Mouse (Mus musculus) embryonic facial prominence, embryonic 10.5 days (tissue): ENCODE data around the gene Apobec3. TPM values are rescaled to one million over a fixed set of nuclear protein-coding genes. Genes with fewer than 3 reads are reported as not detected.
A peak's percentile ranks its signal among the peaks of the same experiment; 100 is the strongest.
"Not testable (repeated sequence)": the region's sequence is repeated elsewhere in the genome, so short reads cannot be mapped to it uniquely, and the experiment has no call there.

ENCODE experiments used
- DNase-seq: peaks from one replicate; pipeline ENCODE4 v3.0.0-alpha.2; 2017; ENCODE audit warnings: low spot score
- H3K27ac ChIP-seq: fragments of 300-500 bp; sonication (generic); replicated peaks from 2 replicates; pipeline ENCODE4 v1.5.1; 2016; ENCODE audit warnings: mild to moderate bottlenecking
- H3K27me3 ChIP-seq: fragments of 300-500 bp; sonication (generic); replicated peaks from 2 replicates; pipeline ENCODE4 v1.6.1; 2016; ENCODE audit warnings: low read depth, mild to moderate bottlenecking; ENCODE audit not compliant: poor library complexity, severe bottlenecking
- H3K36me3 ChIP-seq: fragments of 300-500 bp; sonication (generic); replicated peaks from 2 replicates; pipeline ENCODE4 v1.6.1; 2016; ENCODE audit warnings: mild to moderate bottlenecking, moderate library complexity
- H3K4me1 ChIP-seq: fragments of 300-500 bp; sonication (generic); 2 replicates; pipeline ENCODE4 v1.6.1; 2016
- H3K4me3 ChIP-seq: fragments of 300-500 bp; sonication (generic); 2 replicates; pipeline ENCODE4 v1.5.1; 2016; ENCODE audit warnings: mild to moderate bottlenecking, moderate library complexity
- H3K9me3 ChIP-seq: fragments of 300-500 bp; sonication (generic); 2 replicates; pipeline ENCODE4 v1.6.1; 2016; ENCODE audit warnings: mild to moderate bottlenecking
- WGBS: fragments of 180-500 bp; shearing (Covaris S2); methylation state at CpG from one replicate; pipeline ENCODE4 v1.1.7; 2016; 5-methylcytosine and 5-hydroxymethylcytosine counted together
- polyA plus RNA-seq: library from polyadenylated mRNA; unstranded; fragments of >200 nt; fragmentation: Nextera tagmentation; extraction: Ambion mirVana; gene quantifications from 2 replicates; pipeline ENCODE4 v1.2.1, GENCODE M21; 2016

The Apobec3 gene
- polyA plus RNA-seq, 1 experiment from 2014 or later: 8.4 TPM

GRCm38 (mm10) chr15:79899828-79900510, 8.5 kb downstream of the Apobec3 start:
- Histone ChIP-seq H3K4me1 (peaks cover 14% of the 10 kb centered on the region; the same call in 1 of the 2 replicates), H3K27ac (peak overlapping the region; percentile 2; the same call in 1 of the 2 replicates), H3K4me3 (no peak overlapping the region), H3K36me3 (no peaks in the 10 kb centered on the region), H3K9me3 (no peaks in the 10 kb centered on the region), H3K27me3 (no peaks in the 10 kb centered on the region)
- no peak for DNase-seq
- WGBS: 74% methylated on average over 6 of the region's 6 CpGs

- Histone ChIP-seq H3K36me3 (no peaks in the 10 kb centered on the region), H3K9me3 (no peaks in the 10 kb centered on the region), H3K27me3 (0 out of 2 replicates have a peak, but pooled peaks cover under 1% of the 10 kb centered on the region), H3K4me1 (peaks cover 13% of the 10 kb centered on the region; the same call in 1 of the 2 replicates), H3K4me3 (no peak overlapping the region), H3K27ac (0 out of 2 replicates have a peak overlapping the region, but pooled peaks have one; percentile 2)
- no peak for DNase-seq
- 75% methylated on average over 7 of the region's 7 CpGs for WGBS
Observed at GRCm38 (mm10) chr15:79900751-79901150, 9.3 kb downstream of the Apobec3 start.

- H3K27me3 ChIP-seq: peaks cover 7% of the 10 kb centered on the region
- H3K27ac ChIP-seq: no peak overlapping the region
- no peak overlapping the region for H3K4me3 ChIP-seq
- 86% methylated on average over 2 of the region's 2 CpGs for WGBS
- peaks cover 13% of the 10 kb centered on the region; the same call in 1 of the 2 replicates for H3K4me1 ChIP-seq
- H3K36me3 ChIP-seq: no peaks in the 10 kb centered on the region
- no peak for DNase-seq
- no peaks in the 10 kb centered on the region for H3K9me3 ChIP-seq
Observed at GRCm38 (mm10) chr15:79901399-79901798, 9.9 kb downstream of the Apobec3 start.

- DNase-seq: not testable (repeated sequence)
Observed at GRCm38 (mm10) chr15:79903081-79903480, 11.6 kb downstream of the Apobec3 start.

GRCm38 (mm10) chr15:79903963-79904362, 12.5 kb downstream of the Apobec3 start:
- Histone ChIP-seq H3K4me3 (no peak overlapping the region), H3K9me3 (no peaks in the 10 kb centered on the region), H3K36me3 (no peaks in the 10 kb centered on the region), H3K27ac (no peak overlapping the region), H3K4me1 (peaks cover 13% of the 10 kb centered on the region; the same call in 1 of the 2 replicates), H3K27me3 (peaks cover 19% of the 10 kb centered on the region)
- DNase-seq: no peak

More at GRCm38 (mm10) chr15:79903081-79903480, 11.6 kb downstream of the Apobec3 start:
- not testable (repeated sequence) for H3K9me3 ChIP-seq, H3K36me3 ChIP-seq, H3K27ac ChIP-seq, H3K4me3 ChIP-seq
- peaks cover 19% of the 10 kb centered on the region for H3K27me3 ChIP-seq
- 95% methylated on average over 8 of the region's 8 CpGs for WGBS
- peaks cover 13% of the 10 kb centered on the region; the same call in 1 of the 2 replicates for H3K4me1 ChIP-seq

- H3K4me3 ChIP-seq, H3K9me3 ChIP-seq, H3K36me3 ChIP-seq, DNase-seq, H3K27ac ChIP-seq: not testable (repeated sequence)
- Histone ChIP-seq H3K27me3 (peaks cover 19% of the 10 kb centered on the region), H3K4me1 (peaks cover 13% of the 10 kb centered on the region; the same call in 1 of the 2 replicates)
- WGBS: 85% methylated on average over 11 of the region's 11 CpGs
Observed at GRCm38 (mm10) chr15:79904678-79905077, 13.2 kb downstream of the Apobec3 start.

GRCm38 (mm10) chr15:79905211-79905610, 13.8 kb downstream of the Apobec3 start:
- Histone ChIP-seq H3K27me3 (peaks cover 19% of the 10 kb centered on the region), H3K4me3 (no peak overlapping the region), H3K36me3 (no peaks in the 10 kb centered on the region), H3K4me1 (peaks cover 13% of the 10 kb centered on the region; the same call in 1 of the 2 replicates), H3K9me3 (no peaks in the 10 kb centered on the region), H3K27ac (no peak overlapping the region)
- no peak for DNase-seq
- 76% methylated on average over 12 of the region's 12 CpGs for WGBS

GRCm38 (mm10) chr15:79906855-79907254, 15.4 kb downstream of the Apobec3 start:
- H3K36me3 ChIP-seq: no peaks in the 10 kb centered on the region
- H3K27ac ChIP-seq: no peak overlapping the region
- H3K9me3 ChIP-seq: no peaks in the 10 kb centered on the region
- 36% methylated on average over 14 of the region's 14 CpGs for WGBS
- H3K4me3 ChIP-seq: no peak overlapping the region
- peaks cover 19% of the 10 kb centered on the region for H3K27me3 ChIP-seq
- peaks cover 13% of the 10 kb centered on the region; the same call in 1 of the 2 replicates for H3K4me1 ChIP-seq
- no peak for DNase-seq

- not testable (repeated sequence) for H3K4me3 ChIP-seq, H3K4me1 ChIP-seq, DNase-seq, H3K27ac ChIP-seq, H3K9me3 ChIP-seq, H3K36me3 ChIP-seq
- H3K27me3 ChIP-seq: peaks cover 19% of the 10 kb centered on the region
- 91% methylated on average over 3 of the region's 3 CpGs for WGBS
Observed at GRCm38 (mm10) chr15:79909006-79909405, 17.5 kb downstream of the Apobec3 start.

- DNase-seq, H3K27ac ChIP-seq, H3K4me3 ChIP-seq, H3K36me3 ChIP-seq, H3K9me3 ChIP-seq, H3K4me1 ChIP-seq: not testable (repeated sequence)
- peaks cover 18% of the 10 kb centered on the region for H3K27me3 ChIP-seq
- WGBS: 97% methylated on average over 1 of the region's 1 CpGs
Observed at GRCm38 (mm10) chr15:79910812-79911211, 19.4 kb downstream of the Apobec3 start.

- no peak overlapping the region for H3K27ac ChIP-seq
- no peaks in the 10 kb centered on the region for H3K36me3 ChIP-seq
- H3K4me3 ChIP-seq: no peak overlapping the region
- no peaks in the 10 kb centered on the region for H3K4me1 ChIP-seq
- no peaks in the 10 kb centered on the region for H3K9me3 ChIP-seq
- peaks cover 12% of the 10 kb centered on the region for H3K27me3 ChIP-seq
- DNase-seq: no peak
- WGBS: 87% methylated on average over 8 of the region's 8 CpGs
Observed at GRCm38 (mm10) chr15:79911339-79911738, 19.9 kb downstream of the Apobec3 start.

- DNase-seq: no peak
- no peaks in the 10 kb centered on the region for H3K9me3 ChIP-seq
- no peaks in the 10 kb centered on the region for H3K27me3 ChIP-seq
- no peak overlapping the region for H3K27ac ChIP-seq
- WGBS: 87% methylated on average over 6 of the region's 6 CpGs
- H3K36me3 ChIP-seq: peaks cover 5% of the 10 kb centered on the region; the same call in 1 of the 2 replicates
- no peaks in the 10 kb centered on the region for H3K4me1 ChIP-seq
- H3K4me3 ChIP-seq: no peak overlapping the region
Observed at GRCm38 (mm10) chr15:79913761-79914346, 22.4 kb downstream of the Apobec3 start.

GRCm38 (mm10) chr15:79914357-79914756, 22.9 kb downstream of the Apobec3 start:
- H3K36me3 ChIP-seq: peaks cover 5% of the 10 kb centered on the region; the same call in 1 of the 2 replicates
- H3K27me3 ChIP-seq: no peaks in the 10 kb centered on the region
- H3K4me1 ChIP-seq: no peaks in the 10 kb centered on the region
- DNase-seq: no peak
- no peak overlapping the region for H3K27ac ChIP-seq
- no peak overlapping the region for H3K4me3 ChIP-seq
- no peaks in the 10 kb centered on the region for H3K9me3 ChIP-seq
- WGBS: 86% methylated on average over 3 of the region's 3 CpGs
